Mouse (Mus musculus) kidney, adult 18-20 months (tissue): ENCODE measurements around the gene Slc52a3.

Experiments used
- DNase-seq: peaks from one replicate; pipeline ENCODE4 v3.0.0; 2021

Gene Slc52a3

GRCm38 (mm10) chr2:151996229-151997189 lies at the start of gene Slc52a3:
Slc52a3 (plus strand) TSS chr2:151996511.
- DNase-seq: peak; percentile 94

GRCm38 (mm10) chr2:151947617-151948016 lies 48.7 kb upstream of the Slc52a3 start:
- DNase-seq: no peak

GRCm38 (mm10) chr2:151948311-151948710 lies 48.0 kb upstream of the Slc52a3 start:
- no peak for DNase-seq

GRCm38 (mm10) chr2:151949082-151949774 lies 47.1 kb upstream of the Slc52a3 start:
- no peak for DNase-seq

GRCm38 (mm10) chr2:151953665-151954064 lies 42.6 kb upstream of the Slc52a3 start:
- DNase-seq: no peak

GRCm38 (mm10) chr2:151956500-151957137 lies 39.7 kb upstream of the Slc52a3 start:
- no peak for DNase-seq

- DNase-seq: no peak
Observed at GRCm38 (mm10) chr2:151959274-151959673, 37.0 kb upstream of the Slc52a3 start.

- no peak for DNase-seq
Observed at GRCm38 (mm10) chr2:151961284-151962196, 34.8 kb upstream of the Slc52a3 start.

GRCm38 (mm10) chr2:151962474-151962873 lies 33.8 kb upstream of the Slc52a3 start:
- DNase-seq: peak; percentile 66

- no peak for DNase-seq
Observed at GRCm38 (mm10) chr2:151963319-151963718, 33.0 kb upstream of the Slc52a3 start.

GRCm38 (mm10) chr2:151964052-151964451 lies 32.3 kb upstream of the Slc52a3 start:
- DNase-seq: no peak

GRCm38 (mm10) chr2:151967176-151967750 lies 29.0 kb upstream of the Slc52a3 start:
- DNase-seq: no peak

GRCm38 (mm10) chr2:151967792-151968191 lies 28.5 kb upstream of the Slc52a3 start:
- DNase-seq: no peak

- DNase-seq: peak; percentile 39
Observed at GRCm38 (mm10) chr2:151968451-151968850, 27.9 kb upstream of the Slc52a3 start.

GRCm38 (mm10) chr2:151968986-151969385 lies 27.3 kb upstream of the Slc52a3 start:
- no peak for DNase-seq

- DNase-seq: peak; percentile 27
Observed at GRCm38 (mm10) chr2:151969396-151969795, 26.9 kb upstream of the Slc52a3 start.

- DNase-seq: peak; percentile 84
Observed at GRCm38 (mm10) chr2:151970191-151971172, 25.8 kb upstream of the Slc52a3 start.

- DNase-seq: no peak
Observed at GRCm38 (mm10) chr2:151971748-151972147, 24.6 kb upstream of the Slc52a3 start.

- no peak for DNase-seq
Observed at GRCm38 (mm10) chr2:151972880-151973594, 23.3 kb upstream of the Slc52a3 start.
